Mouse (Mus musculus) heart, adult 9 months (tissue): ENCODE measurements around the gene Jag1.

Experiments
- DNase-seq, 2 experiments: peaks; one replicate each; pipeline ENCODE4 v3.0.0; 2022; ENCODE audit warnings: low spot score in 2 of 2

Jag1 gene

DNA sequence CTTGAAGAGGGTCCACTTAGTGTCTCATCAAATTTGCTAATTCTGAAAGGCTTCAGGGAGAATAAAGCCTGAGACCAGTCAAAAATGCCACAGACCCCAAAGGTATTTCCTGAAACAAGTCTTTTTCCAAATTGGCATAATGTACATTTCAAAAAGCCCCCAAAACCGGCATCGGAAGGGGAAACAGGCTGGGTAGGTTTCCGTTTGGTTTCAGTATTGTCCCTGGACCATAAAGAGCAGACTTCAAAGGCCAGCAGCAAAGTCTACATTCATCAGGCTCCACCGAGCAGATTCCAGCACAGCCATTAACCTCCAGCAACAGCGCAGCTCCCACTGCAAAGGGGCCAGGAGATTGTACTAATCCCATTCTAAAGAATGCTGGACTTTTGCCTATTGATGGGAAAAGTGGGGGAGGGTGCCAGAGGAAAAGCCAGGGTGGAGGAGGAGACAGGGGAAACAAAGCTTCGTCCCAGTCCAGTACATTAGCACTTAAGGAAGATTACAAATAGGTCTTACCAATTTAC is 17.2 kb downstream of the Jag1 start:
- no peak for DNase-seq

DNA sequence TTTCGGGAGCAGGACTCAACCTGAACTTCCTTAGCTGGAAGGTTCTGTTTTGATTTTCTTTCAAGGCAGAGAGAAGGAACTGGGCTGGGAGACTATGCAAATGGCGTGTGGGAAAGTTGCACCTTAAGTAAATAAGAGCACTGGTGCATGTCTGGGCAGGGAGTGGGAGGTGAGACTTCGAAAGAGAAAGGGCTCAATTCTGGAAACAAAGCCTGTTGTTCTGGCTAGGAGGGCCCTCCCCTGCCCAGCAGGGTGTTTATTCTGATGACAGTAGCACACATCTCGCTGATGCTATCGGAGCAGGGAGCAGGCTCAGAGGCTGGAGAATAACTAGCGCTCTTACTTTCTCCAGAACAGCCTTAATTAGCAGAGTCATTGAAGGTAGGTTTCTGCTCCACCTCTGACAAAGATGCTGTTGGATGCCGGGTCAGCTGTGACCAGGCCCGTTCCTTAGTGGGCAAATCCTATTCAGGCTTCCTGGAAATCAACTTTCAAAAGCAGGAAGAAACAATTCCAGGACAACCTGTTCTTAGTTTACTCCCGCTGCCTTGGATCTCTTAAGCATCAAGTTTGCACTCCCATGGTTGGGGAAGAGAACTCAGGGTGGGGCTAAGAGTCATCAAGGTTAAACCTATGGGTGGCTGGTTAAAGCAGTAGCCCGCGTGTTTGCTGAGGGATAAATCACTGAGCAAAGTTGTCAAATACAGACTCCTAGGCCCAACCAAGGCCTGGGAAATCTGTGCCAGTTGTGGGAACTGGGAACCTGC is 18.0 kb downstream of the Jag1 start:
- no peak for DNase-seq

GRCm38 (mm10) chr2:137096981-137097460 is 19.4 kb downstream of the Jag1 start:
- DNase-seq, result no peak

- no peak for DNase-seq
Observed at GRCm38 (mm10) chr2:137094301-137094700, 22.1 kb downstream of the Jag1 start.

- no peak for DNase-seq
Observed at GRCm38 (mm10) chr2:137093298-137093630, 23.2 kb downstream of the Jag1 start.

DNA sequence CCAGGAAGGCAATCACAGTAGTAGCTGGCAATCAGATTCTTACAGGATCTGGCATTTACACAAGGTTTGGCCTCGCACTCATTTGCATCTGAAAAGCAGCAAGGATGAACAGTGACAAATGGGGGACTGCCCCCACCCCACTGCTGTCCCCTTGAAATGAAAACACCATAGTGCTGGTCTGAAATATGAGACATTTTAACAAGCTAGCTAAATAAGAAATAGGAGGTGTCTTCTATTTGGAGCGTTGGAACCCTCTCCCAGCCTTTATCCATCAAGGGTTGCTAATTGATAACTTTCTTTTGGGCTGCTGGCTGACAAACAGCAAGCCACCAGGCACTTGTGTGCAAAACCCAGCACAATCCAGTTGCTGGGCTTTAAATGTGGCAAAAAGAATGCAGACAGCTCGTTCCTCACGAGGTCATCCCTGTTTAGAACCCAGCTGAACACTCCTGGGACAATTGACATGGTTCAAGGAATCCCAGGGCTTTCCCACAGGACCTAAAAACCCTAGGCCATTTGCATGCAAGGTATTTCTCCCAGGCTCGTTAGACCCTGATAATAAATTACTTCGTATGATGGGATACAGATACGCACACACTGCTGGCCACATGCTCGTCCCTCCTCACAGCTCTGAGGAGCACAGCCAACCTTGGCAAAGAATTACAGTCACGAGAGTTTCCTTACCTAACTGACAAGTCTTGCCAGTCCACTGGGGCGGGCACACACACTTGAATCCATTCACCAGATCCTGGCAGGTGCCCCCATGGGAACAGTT is 23.7 kb downstream of the Jag1 start:
- no peak for DNase-seq

- DNase-seq, result no peak
Observed at GRCm38 (mm10) chr2:137091766-137092522, 24.5 kb downstream of the Jag1 start.

DNA sequence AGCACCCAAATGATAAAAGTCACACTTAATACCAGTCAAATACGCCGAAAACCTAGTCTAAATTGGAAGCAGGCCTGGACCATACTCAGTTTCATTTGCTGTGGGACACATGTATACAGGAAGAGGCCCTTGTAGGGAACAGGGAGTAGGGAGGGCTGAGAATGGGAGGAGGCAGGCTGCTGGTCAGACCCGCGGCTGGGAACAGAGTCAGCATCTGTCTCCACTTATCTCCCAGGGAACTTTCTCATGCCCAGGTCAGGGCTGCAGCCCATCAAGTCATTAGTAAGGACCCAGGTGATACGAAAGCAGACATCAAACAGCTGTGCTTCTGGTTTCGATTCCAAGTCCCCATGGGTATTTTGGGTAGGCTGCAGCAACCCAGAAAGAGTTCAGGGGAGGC is 28.7 kb downstream of the Jag1 start:
- DNase-seq, result no peak

- DNase-seq, result no peak
Observed at GRCm38 (mm10) chr2:137086621-137087395, 29.6 kb downstream of the Jag1 start.

DNA sequence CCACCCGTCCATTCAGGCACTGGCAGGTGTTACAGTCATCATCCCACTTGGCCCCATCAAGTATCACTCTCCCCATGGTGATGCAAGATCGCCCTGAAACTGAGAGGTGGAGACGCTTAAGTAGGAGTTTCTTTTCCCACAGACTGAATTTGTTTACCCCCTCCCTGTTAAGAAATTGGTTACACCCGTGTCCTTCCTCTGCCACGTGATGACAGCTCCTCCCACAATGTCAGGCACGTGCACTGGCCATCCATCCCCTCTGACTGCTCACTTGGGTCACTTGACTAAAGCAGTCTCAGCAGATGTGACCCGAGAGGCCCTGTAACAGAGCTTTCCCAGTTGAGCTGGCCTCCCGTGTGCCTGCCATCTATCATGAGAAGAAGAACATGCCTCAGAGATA is 31.2 kb downstream of the Jag1 start:
- DNase-seq, result peak; percentile 63 to 74

DNA sequence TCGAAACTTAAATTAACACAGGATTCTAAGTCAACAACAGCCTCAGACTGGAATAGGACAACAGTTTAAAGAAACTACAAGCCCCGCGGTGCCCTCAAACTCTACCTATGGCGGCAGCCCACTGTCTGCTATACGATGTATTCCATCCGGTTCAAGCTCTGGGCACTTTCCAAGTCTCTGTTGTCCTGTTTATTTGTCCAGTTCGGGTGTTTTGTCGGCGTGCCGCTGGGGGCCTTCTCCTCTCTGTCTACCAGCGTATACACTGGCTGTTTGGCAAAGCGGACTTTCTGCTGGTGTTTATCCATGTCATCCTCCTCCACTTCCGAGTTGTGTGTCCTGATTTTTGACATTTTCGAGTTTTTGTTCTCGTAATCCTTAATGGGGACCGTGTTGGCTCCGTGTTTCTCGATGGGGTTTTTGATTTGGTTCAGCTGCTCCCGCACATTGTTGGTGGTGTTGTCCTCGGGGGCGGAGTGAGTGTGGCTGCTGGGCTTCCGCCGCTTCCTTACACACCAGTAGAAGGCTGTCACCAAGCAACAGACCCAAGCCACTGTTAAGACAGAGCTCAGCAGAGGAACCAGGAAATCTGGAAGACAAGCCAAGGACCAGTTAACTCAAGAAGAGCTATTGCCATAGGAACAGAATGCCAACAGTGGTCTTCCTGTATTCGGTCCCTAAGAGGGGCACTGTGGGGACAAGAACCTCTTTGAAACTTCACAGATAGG is 33.4 kb downstream of the Jag1 start:
- no peak for DNase-seq

DNA sequence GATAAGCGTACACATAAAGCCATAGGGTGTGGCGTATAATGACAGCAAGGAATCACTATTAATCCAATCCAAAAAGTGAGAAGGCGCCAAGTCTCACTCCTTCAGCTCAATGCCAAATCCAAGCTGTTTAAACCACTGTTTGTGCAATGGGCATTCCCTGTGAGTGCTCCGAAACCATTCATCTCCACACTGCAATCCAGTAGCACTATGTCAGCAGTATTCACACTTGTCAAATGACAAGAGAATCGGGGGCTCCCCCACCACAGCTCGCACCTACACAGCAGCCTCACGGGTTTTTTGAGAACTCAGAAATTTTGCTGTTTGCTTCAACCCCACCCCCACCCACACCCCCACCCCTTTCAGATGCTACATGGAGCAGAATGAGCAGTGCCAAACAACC is 35.4 kb downstream of the Jag1 start:
- DNase-seq, result no peak

DNA sequence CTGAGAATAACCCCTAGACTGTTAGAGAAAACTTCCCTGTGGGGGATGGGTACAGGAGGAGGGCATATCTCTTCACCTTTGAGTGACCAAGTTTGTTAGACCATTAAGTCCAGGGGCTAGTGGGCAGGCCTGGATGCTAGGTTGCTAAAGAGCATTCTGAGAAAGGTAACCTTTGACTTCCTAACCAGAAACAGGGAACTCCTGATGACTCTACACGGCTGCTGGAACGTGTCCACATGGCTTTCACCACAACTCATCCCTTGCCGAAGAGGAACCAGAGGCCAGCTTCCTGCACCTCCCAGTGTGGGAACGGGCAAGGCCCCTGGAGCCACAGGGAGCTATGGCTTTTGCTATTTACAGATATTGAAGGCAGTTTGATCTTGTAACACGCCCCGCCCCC is 36.0 kb downstream of the Jag1 start:
- DNase-seq, result peak in 1 of 2 experiments; percentile 26

DNA sequence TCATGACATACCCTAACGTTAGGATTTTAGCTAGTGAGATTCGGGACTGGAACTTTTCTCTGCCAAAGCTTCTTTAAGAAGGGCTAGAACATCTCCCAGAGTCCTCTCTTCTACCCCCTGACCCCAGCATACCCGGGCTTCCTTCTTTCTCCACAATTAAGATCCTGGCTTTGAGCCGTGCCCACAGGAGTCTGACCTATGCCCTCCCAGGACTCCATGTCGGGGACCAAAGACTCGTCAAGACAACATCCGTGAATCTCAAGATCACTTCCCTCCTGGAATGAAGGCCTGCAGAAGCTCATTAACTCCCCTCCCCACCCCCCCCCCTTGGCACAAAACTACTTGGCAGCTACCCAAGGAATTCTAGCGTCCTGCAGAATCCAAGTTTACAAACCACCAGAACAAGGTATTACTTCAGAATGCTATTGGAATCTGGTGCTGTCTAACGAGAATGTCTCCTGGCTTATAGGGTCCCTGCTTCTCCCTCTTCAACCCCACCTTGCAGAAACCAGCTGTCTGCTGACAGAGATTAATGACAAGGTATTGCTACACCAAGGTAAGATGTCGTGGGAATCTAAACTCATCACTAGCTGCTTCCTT is 36.6 kb downstream of the Jag1 start:
- DNase-seq, result no peak

DNA sequence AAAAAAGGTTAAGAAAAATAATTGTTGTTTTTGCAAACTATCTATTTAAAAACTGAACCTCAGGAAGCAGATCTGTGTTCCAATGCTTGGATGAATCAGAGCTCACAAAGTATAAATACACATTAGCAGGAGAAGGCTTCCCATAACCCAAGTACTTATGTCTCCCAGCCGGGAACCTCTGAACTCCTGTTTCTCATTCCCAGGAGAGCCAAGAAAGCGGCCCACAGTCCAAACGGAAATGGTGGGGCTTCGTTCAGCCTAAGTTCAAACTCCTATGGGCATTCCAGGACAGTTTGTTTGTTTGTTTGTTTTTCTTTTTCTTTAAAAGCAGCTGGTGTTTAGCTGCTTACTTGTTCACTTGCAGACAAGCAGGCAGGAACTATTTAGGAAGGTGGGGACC is 37.7 kb downstream of the Jag1 start:
- DNase-seq, result peak in 1 of 2 experiments; percentile 39

DNA sequence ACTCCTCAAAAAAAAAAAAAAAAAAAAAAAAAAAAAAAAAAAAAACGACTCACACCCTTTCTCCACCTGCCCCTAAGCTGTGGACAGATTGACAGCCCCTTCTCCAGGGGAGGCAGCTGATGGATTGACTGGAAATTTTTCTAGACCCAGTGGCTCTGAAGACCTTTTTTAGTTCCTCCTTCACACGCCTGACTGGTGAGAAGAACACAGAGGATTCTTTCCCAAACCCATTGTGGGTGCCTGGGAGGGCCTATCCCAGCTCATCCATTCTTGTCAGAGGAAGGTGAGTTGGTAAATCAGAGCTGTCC is 42.2 kb downstream of the Jag1 start:
- DNase-seq, result no peak

GRCm38 (mm10) chr2:137073473-137074312 is 42.8 kb downstream of the Jag1 start:
- DNase-seq, result no peak

GRCm38 (mm10) chr2:137067479-137068110 is 48.8 kb downstream of the Jag1 start:
- DNase-seq, result peak; percentile 71 to 79

- DNase-seq, result no peak
Observed at GRCm38 (mm10) chr2:137064513-137064912, 51.9 kb downstream of the Jag1 start.
